Mouse (Mus musculus) kidney, postnatal 25 days (tissue): ENCODE measurements around the gene Gm5901.

ENCODE experiments used
- DNase-seq, 2 experiments: peaks; one replicate each; pipeline ENCODE4 v3.0.0; 2021; ENCODE audit warnings: mixed read lengths in 2 of 2

Gene Gm5901

GRCm38 (mm10) chr7:105406322-105406721, 31.5 kb downstream of the Gm5901 start:
- no peak for DNase-seq

GRCm38 (mm10) chr7:105411874-105412632, 37.2 kb downstream of the Gm5901 start:
- DNase-seq = peak; percentile 74 to 91

- no peak for DNase-seq
Measured at GRCm38 (mm10) chr7:105414385-105414784, 39.5 kb downstream of the Gm5901 start.

GRCm38 (mm10) chr7:105416529-105416928, 41.7 kb downstream of the Gm5901 start:
- no peak for DNase-seq

GRCm38 (mm10) chr7:105418106-105418505, 43.3 kb downstream of the Gm5901 start:
- no peak for DNase-seq

- no peak for DNase-seq
Measured at GRCm38 (mm10) chr7:105420903-105421302, 46.1 kb downstream of the Gm5901 start.

GRCm38 (mm10) chr7:105424368-105424767, 49.5 kb downstream of the Gm5901 start:
- no peak for DNase-seq

GRCm38 (mm10) chr7:105425424-105426043, 50.7 kb downstream of the Gm5901 start, which contains the start of gene Cckbr:
Gene Cckbr, plus strand, starts transcription at chr7:105425731.
- no peak for DNase-seq

GRCm38 (mm10) chr7:105426051-105426450, 51.2 kb downstream of the Gm5901 start:
- DNase-seq = no peak
